ENCODE assay signal across 19 mouse cellular contexts in the genomic region with DNA sequence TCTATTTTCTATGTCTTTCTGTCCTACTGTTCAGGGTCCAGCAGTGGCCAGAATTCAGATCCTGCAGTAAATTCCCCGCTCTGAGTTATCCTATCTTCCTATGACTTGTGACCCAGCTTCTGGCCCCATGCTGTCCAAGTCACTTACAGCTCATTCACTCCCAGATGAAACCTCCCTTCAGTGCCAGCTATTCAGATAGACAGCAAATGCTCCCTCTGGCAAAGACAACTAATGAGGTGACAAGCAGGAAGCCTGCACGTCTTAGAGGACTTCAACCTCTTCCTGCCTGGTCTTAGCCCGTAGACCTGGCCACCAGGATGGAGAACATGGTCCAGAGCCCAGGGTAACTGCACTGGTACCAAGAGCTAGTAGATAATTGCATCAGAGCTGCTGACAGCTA. TPM values are rescaled to one million over a fixed set of nuclear protein-coding genes. Genes with fewer than 3 reads are reported as not detected.
DNase-seq lines count a peak whose midpoint lies in the region; ATAC-seq and TF ChIP-seq lines count a peak whose summit lies in the region.
"Had no signal": no experiment of that assay in that cellular context is flagged by ENCODE, and none has a peak within 500 bp of the region (broad histone marks: within the 10 kb centered on the region; RNA-seq: fewer than 3 reads in every experiment).

No protein-coding gene starts in this region.

- ATAC-seq in heart, embryonic 16.5 days (replicated peaks; ENCODE audit: extremely low read depth, insufficient read depth, low FRiP score): no peak; the same call in 1 of the 2 replicates
- ATAC-seq: forebrain, embryonic 15.5 days; intestine, embryonic 16.5 days had no signal

- peak; percentile 35 to 41 for DNase-seq in cerebellum, adult 18-20 months
- DNase-seq in cerebellum, adult 11-12 months: no peak
- DNase-seq in heart, postnatal 25 days (ENCODE audit: low spot score): no peak
- no peak for DNase-seq in testis, postnatal 10 days (ENCODE audit: low spot score)
- no peak for DNase-seq in spleen, postnatal 4 days (ENCODE audit: low spot score in 2 of 2)
- DNase-seq in T-cell, adult 2 months (ENCODE audit: low spot score): no peak
- DNase-seq: adrenal gland, adult 2 months; gastrocnemius, postnatal 10 days; kidney, postnatal 10 days; left cerebral cortex, postnatal 4 days; liver, embryonic 13.5 days; thymus, postnatal 25 days had no signal

- H3K4me1 ChIP-seq in heart, embryonic 16.5 days (ENCODE audit: control insufficient read depth, insufficient read depth, low read length): peaks cover 38% of the 10 kb centered on the region
- H3K4me1 ChIP-seq in testis, adult 2 months (ENCODE audit: control insufficient read depth, insufficient read depth, low read length): peaks cover 8% of the 10 kb centered on the region

- peak overlapping the region; percentile 43; the same call in 1 of the 2 replicates for H3K27ac ChIP-seq in heart, embryonic 16.5 days (ENCODE audit: low read length)
- H3K27ac ChIP-seq in testis, adult 2 months (ENCODE audit: control insufficient read depth, insufficient read depth, low read depth, low read length): peak overlapping the region; percentile 57
- H3K27ac ChIP-seq: forebrain, embryonic 15.5 days; liver, embryonic 13.5 days; stomach, embryonic 15.5 days had no signal

- TF ChIP-seq POLR2A in testis, adult 2 months (IDR thresholded peaks at IDR 0.05; ENCODE audit: control insufficient read depth, low read depth, low read length): no peak

- H3K27me3 ChIP-seq in heart, embryonic 16.5 days (ENCODE audit: control insufficient read depth, insufficient read depth, low read length): no peaks in the 10 kb centered on the region
- H3K27me3 ChIP-seq in testis, adult 2 months (ENCODE audit: control insufficient read depth, insufficient read depth, low read length): no peaks in the 10 kb centered on the region
- H3K27me3 ChIP-seq: forebrain, embryonic 15.5 days; liver, embryonic 13.5 days; stomach, embryonic 15.5 days had no signal

- intact Hi-C loops in heart, postnatal 25 days (cut with DNase I): no loop called here

- H3K4me3 ChIP-seq in heart, embryonic 16.5 days (ENCODE audit: low read length): no peak overlapping the region
- H3K4me3 ChIP-seq in testis, adult 2 months (ENCODE audit: control insufficient read depth, low read depth, low read length): no peak overlapping the region
- H3K4me3 ChIP-seq: forebrain, embryonic 15.5 days; liver, embryonic 13.5 days; stomach, embryonic 15.5 days had no signal

- no peak overlapping the region for H3K9ac ChIP-seq in heart, embryonic 16.5 days (ENCODE audit: low read length)
- H3K9ac ChIP-seq: forebrain, embryonic 15.5 days; liver, embryonic 13.5 days; stomach, embryonic 15.5 days had no signal

- peaks cover 19% of the 10 kb centered on the region for H3K36me3 ChIP-seq in heart, embryonic 16.5 days (ENCODE audit: control insufficient read depth, insufficient read depth)
- no peaks in the 10 kb centered on the region for H3K36me3 ChIP-seq in testis, adult 2 months (ENCODE audit: control insufficient read depth, insufficient read depth, low read length)

- no peak for TF ChIP-seq CTCF in testis, adult 2 months (IDR thresholded peaks at IDR 0.05; ENCODE audit: control insufficient read depth, insufficient read depth, insufficient replicate concordance, low read depth, low read length)

- 22% methylated on average over 3 of the region's 3 CpGs for WGBS in heart, embryonic 16.5 days

- H3K9me3 ChIP-seq in heart, embryonic 16.5 days (replicated peaks; ENCODE audit: control insufficient read depth, low read length): no peaks in the 10 kb centered on the region
- H3K9me3 ChIP-seq: forebrain, embryonic 15.5 days; liver, embryonic 13.5 days; stomach, embryonic 15.5 days had no signal

- no peak overlapping the region for H3K4me2 ChIP-seq in heart, embryonic 16.5 days (ENCODE audit: low read depth, low read length)
- H3K4me2 ChIP-seq: forebrain, embryonic 15.5 days; liver, embryonic 13.5 days; stomach, embryonic 15.5 days had no signal

RNA-seq across cellular contexts. Expression of a gene that starts 10.1 kb away (rescaled TPM):
- 1.9 and 2.9 TPM in 2 replicates for polyA plus RNA-seq in heart, embryonic 16.5 days (2015; fragmentation: Nextera tagmentation; extraction: Ambion mirVana)
- under 1 TPM; 0.26 to 0.31 TPM for total RNA-seq in heart, postnatal 25 days (2021)
- 0.30 and 0.76 TPM in 2 replicates for polyA plus RNA-seq in testis, adult 2 months (2012; rRNA removed)

RNA-seq across cellular contexts. Expression of a gene that starts 13.5 kb away (rescaled TPM):
- 152 and 159 TPM in 2 replicates for polyA plus RNA-seq in heart, embryonic 16.5 days (2015; fragmentation: Nextera tagmentation; extraction: Ambion mirVana)
- total RNA-seq in heart, postnatal 25 days (2021): 10 to 100 TPM; 57.1 to 59.8 TPM
- 35.2 and 40.1 TPM in 2 replicates for polyA plus RNA-seq in testis, adult 2 months (2012; rRNA removed)

RNA-seq across cellular contexts. Expression of a gene that starts 37.1 kb away (rescaled TPM):
- polyA plus RNA-seq in heart, embryonic 16.5 days (2015; fragmentation: Nextera tagmentation; extraction: Ambion mirVana): not detected in 2 replicates
- total RNA-seq in heart, postnatal 25 days (2021): under 1 TPM in 1 of 2 experiments, not detected in 1; 0.39 TPM
- polyA plus RNA-seq in testis, adult 2 months (2012; rRNA removed): not detected in 2 replicates
- total RNA-seq: gastrocnemius, postnatal 10 days; heart, postnatal 36 days; left cerebral cortex, postnatal 4 days had no signal
- polyA plus RNA-seq: embryonic facial prominence, embryonic 14.5 days; forebrain, embryonic 15.5 days; intestine, embryonic 16.5 days; liver, embryonic 13.5 days; stomach, embryonic 15.5 days had no signal

RNA-seq across cellular contexts. Expression of a gene that starts 38.5 kb away (rescaled TPM):
- polyA plus RNA-seq in heart, embryonic 16.5 days (2015; fragmentation: Nextera tagmentation; extraction: Ambion mirVana): 0.17 and 0.21 TPM in 2 replicates
- total RNA-seq in heart, postnatal 25 days (2021): 1 to 10 TPM in 1 of 2 experiments, under 1 TPM in 1; 0.59 to 1.1 TPM
- 11.9 and 12.0 TPM in 2 replicates for polyA plus RNA-seq in testis, adult 2 months (2012; rRNA removed)

RNA-seq across cellular contexts. Expression of a gene that starts 42.3 kb away (rescaled TPM):
- not detected in 2 replicates for polyA plus RNA-seq in heart, embryonic 16.5 days (2015; fragmentation: Nextera tagmentation; extraction: Ambion mirVana)
- not detected for total RNA-seq in heart, postnatal 25 days (2021)
- not detected in 2 replicates for polyA plus RNA-seq in testis, adult 2 months (2012; rRNA removed)
- total RNA-seq: gastrocnemius, postnatal 10 days had no signal
- polyA plus RNA-seq: adrenal gland, adult 2 months; embryonic facial prominence, embryonic 14.5 days; forebrain, embryonic 15.5 days; intestine, embryonic 16.5 days; liver, embryonic 13.5 days; stomach, embryonic 15.5 days had no signal

Comparison
In these comparisons a context has a peak if more than half of its experiments do, and no peak if none do; other contexts are left out.
1. DNase-seq: peak in cerebellum, adult 18-20 months (2 of 2); none in cerebellum, adult 11-12 months (single experiment), heart, postnatal 25 days (single experiment), testis, postnatal 10 days (single experiment), spleen, postnatal 4 days (0 of 2) and T-cell, adult 2 months (single experiment).